Mouse (Mus musculus): ENCODE measurements at regions not wholly inside any gene's neighbourhood (a gene's known extent, or its start where the extent isn't known, plus 50 kb on each side); places are given as distances from the start of the nearest gene placed in this dataset.

- TF ChIP-seq POLR2A (IDR thresholded peaks at IDR 0.05; ENCODE audit: low read depth, low read length) (no peak), CTCF (conservative IDR thresholded peaks at IDR 0.05; ENCODE audit: insufficient read depth, insufficient read length, low read depth, low read length) (no peak)
These were observed 158.7 kb upstream of the Tmem161b start for GRCm38 (mm10) chr13:84063406-84063805.
